8 mouse cellular contexts compared by ENCODE assay signal in the genomic region with DNA sequence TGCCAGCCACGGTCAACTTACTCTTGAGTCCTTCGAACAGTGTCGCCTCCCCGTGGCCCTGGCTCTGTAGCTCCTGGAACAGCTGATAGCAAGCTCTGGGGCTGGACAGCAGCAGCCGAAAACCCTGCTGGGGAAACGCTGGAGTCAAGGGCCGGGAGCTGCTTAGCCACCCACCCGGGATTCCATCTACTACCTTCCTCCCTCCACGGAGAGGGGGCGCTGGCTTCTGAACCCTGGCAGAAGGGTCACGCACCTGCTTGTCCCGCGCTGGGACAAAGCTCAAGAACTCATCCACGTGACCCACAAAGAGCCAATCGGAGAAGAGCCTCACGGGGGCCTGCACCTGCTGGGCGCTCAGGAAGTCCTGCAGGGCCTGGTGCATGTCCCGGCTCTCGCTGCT. TPM values are rescaled to one million over a fixed set of nuclear protein-coding genes. Genes with fewer than 3 reads are reported as not detected.
DNase-seq lines count a peak whose midpoint lies in the region; ATAC-seq lines count a peak whose summit lies in the region.

No protein-coding gene starts in this region.

- H3K36me3 ChIP-seq in splenic B cell, adult 2 months (ENCODE audit: control insufficient read depth, insufficient read depth, low read length, poor library complexity, severe bottlenecking), result no peaks in the 10 kb centered on the region

- ATAC-seq in activated CD4-positive, CD25-positive, alpha-beta regulatory T cell, adult 4 months, result peak; percentile 54
- ATAC-seq in megakaryocyte progenitor cell, adult 5-6 weeks (replicated peaks; ENCODE audit: poor library complexity), result peak; percentile 73

- intact Hi-C loops in gastrocnemius, postnatal 14 days (cut with DNase I; ENCODE audit: low total_unique reads), result no loop called here

- H3K27me3 ChIP-seq in splenic B cell, adult 2 months (ENCODE audit: control insufficient read depth, insufficient read depth, low read length, poor library complexity, severe bottlenecking), result no peaks in the 10 kb centered on the region

- peak; percentile 78 for DNase-seq in CD4-positive, CD25-positive, alpha-beta regulatory T cell, adult 2 months (ENCODE audit: low read depth, low spot score)
- DNase-seq in gastrocnemius, postnatal 14 days, result peak; percentile 45
- DNase-seq in kidney, postnatal 10 days, result peak; percentile 61
- peak; percentile 74 for DNase-seq in splenic B cell, adult 2 months (ENCODE audit: low read depth, low spot score)
- no peak for DNase-seq in right cerebral cortex, postnatal 36 days (ENCODE audit: low spot score in 2 of 2)
- no peak for DNase-seq in urinary bladder, adult 2 months (ENCODE audit: low spot score)

RNA-seq across cellular contexts. Expression of a gene that starts 7.9 kb away (rescaled TPM):
- not detected for polyA plus RNA-seq in activated CD4-positive, CD25-positive, alpha-beta regulatory T cell, adult 4 months (2017; shearing (Covaris generic))
- total RNA-seq in gastrocnemius, postnatal 14 days (2021), result not detected
- total RNA-seq in megakaryocyte progenitor cell, adult 5-6 weeks (2015), result not detected in 2 replicates
- not detected in 2 replicates for total RNA-seq in megakaryocyte progenitor cell, adult 5-6 weeks (2017)
- not detected in 2 replicates for polyA plus RNA-seq in urinary bladder, adult 2 months (2012; rRNA removed)

RNA-seq across cellular contexts. Expression of a gene that starts 23.7 kb away (rescaled TPM):
- polyA plus RNA-seq in activated CD4-positive, CD25-positive, alpha-beta regulatory T cell, adult 4 months (2017; shearing (Covaris generic)), result under 1 TPM in 1 of 2 experiments, not detected in 1; 0.56 TPM
- total RNA-seq in gastrocnemius, postnatal 14 days (2021), result under 1 TPM; 0.13 to 0.14 TPM
- total RNA-seq in megakaryocyte progenitor cell, adult 5-6 weeks (2015), result 4.6 and 4.9 TPM in 2 replicates
- total RNA-seq in megakaryocyte progenitor cell, adult 5-6 weeks (2017), result 6.9 and 9.3 TPM in 2 replicates
- 15.6 and 15.9 TPM in 2 replicates for polyA plus RNA-seq in urinary bladder, adult 2 months (2012; rRNA removed)

RNA-seq across cellular contexts. Expression of a gene that starts 50.0 kb away (rescaled TPM):
- polyA plus RNA-seq in activated CD4-positive, CD25-positive, alpha-beta regulatory T cell, adult 4 months (2017; shearing (Covaris generic)), result 10 to 100 TPM; 17.6 to 22.8 TPM
- total RNA-seq in gastrocnemius, postnatal 14 days (2021), result 10 to 100 TPM; 14.2 to 19.3 TPM
- 76.5 and 77.3 TPM in 2 replicates for total RNA-seq in megakaryocyte progenitor cell, adult 5-6 weeks (2015)
- total RNA-seq in megakaryocyte progenitor cell, adult 5-6 weeks (2017), result 152 and 159 TPM in 2 replicates
- 21.6 and 31.5 TPM in 2 replicates for polyA plus RNA-seq in urinary bladder, adult 2 months (2012; rRNA removed)

Comparison
In these comparisons a context has a peak if more than half of its experiments do, and no peak if none do; other contexts are left out.
1. DNase-seq: peak in CD4-positive, CD25-positive, alpha-beta regulatory T cell, adult 2 months (single experiment), gastrocnemius, postnatal 14 days (single experiment), kidney, postnatal 10 days (single experiment) and splenic B cell, adult 2 months (single experiment); none in right cerebral cortex, postnatal 36 days (0 of 2) and urinary bladder, adult 2 months (single experiment).
2. RNA of a gene that starts 23.7 kb away (total RNA-seq): 4.6 to 9.3 TPM in megakaryocyte progenitor cell, adult 5-6 weeks; 0.13 to 0.14 TPM in gastrocnemius, postnatal 14 days; every median in the first group is over 4 times any median in the second.